Mouse (Mus musculus) heart, postnatal 36 days (tissue): ENCODE data around the gene Itgad. TPM values are rescaled to one million over a fixed set of nuclear protein-coding genes. Genes with fewer than 3 reads are reported as not detected.

ENCODE experiments used
- DNase-seq, 2 experiments: peaks; one replicate each; pipeline ENCODE4 v3.0.0; 2021 to 2022
- intact Hi-C: fragments of 180-260 bp; cut with DNase I; formaldehyde crosslinking; loops from one replicate; pipeline ENCODE4 v1.15.1; 2025
- total RNA-seq, 2 experiments: library from RNA; stranded (reverse); gene quantifications; 2 replicates each; pipeline ENCODE4 v1.2.3; 2021

Gene Itgad
- total RNA-seq, 2 experiments from 2014 or later = 0.36 to 1.2 TPM

GRCm38 (mm10) chr7:128270431-128270850 is 116.3 kb downstream of the Itgad start:
- intact Hi-C loops = no loop called here
- no peak for DNase-seq

- no peak for DNase-seq
- intact Hi-C loops = no loop called here
These were observed 117.3 kb downstream of the Itgad start for GRCm38 (mm10) chr7:128271496-128271895.

Other genes starting within 250 kb of the Itgad start
- 10 to 100 TPM; 13.8 to 16.1 TPM for gene Kat8, start 241.9 kb upstream of the Itgad start, total RNA-seq
- gene Prss8, start 224.3 kb upstream of the Itgad start, total RNA-seq = not detected
- 1 to 10 TPM; 7.9 to 8.1 TPM for gene Prss36, start 207.7 kb upstream of the Itgad start, total RNA-seq
- 100 to 1,000 TPM; 154 to 216 TPM for gene Fus, start 186.9 kb upstream of the Itgad start, total RNA-seq
- gene Pycard, start 160.5 kb upstream of the Itgad start, total RNA-seq = 1 to 10 TPM; 7.7 to 9.8 TPM
- gene Trim72, start 150.4 kb upstream of the Itgad start, total RNA-seq = 100 to 1,000 TPM; 286 to 346 TPM
- 1 to 10 TPM; 7.1 to 7.3 TPM for gene Itgam, start 91.7 kb upstream of the Itgad start, total RNA-seq
- gene Gm49368, start 91.7 kb upstream of the Itgad start, total RNA-seq = not detected
- under 1 TPM; 0.11 to 0.39 TPM for gene Itgax, start 24.8 kb upstream of the Itgad start, total RNA-seq
- 1,000 to 10,000 TPM; 2,318 to 2,864 TPM for gene Cox6a2, start 52.0 kb downstream of the Itgad start, total RNA-seq
- 1 to 10 TPM; 7.4 to 8.4 TPM for gene Armc5, start 83.0 kb downstream of the Itgad start, total RNA-seq
- 1 to 10 TPM; 2.9 to 4.2 TPM for gene 9130023H24Rik, start 83.7 kb downstream of the Itgad start, total RNA-seq
- 10 to 100 TPM; 17.4 to 20.8 TPM for gene Tgfb1i1, start 92.4 kb downstream of the Itgad start, total RNA-seq
- gene Slc5a2, start 111.3 kb downstream of the Itgad start, total RNA-seq = not detected
- gene BC017158, start 143.8 kb downstream of the Itgad start, total RNA-seq = 1 to 10 TPM; 5.2 to 6.3 TPM